Mouse (Mus musculus) MEL (cell line): ENCODE measurements at regions not wholly inside any gene's neighbourhood (a gene's known extent, or its start where the extent isn't known, plus 50 kb on each side); places are given as distances from the start of the nearest gene placed in this dataset.

Experiments
- DNase-seq: peaks from one replicate; pipeline ENCODE4 v3.0.0; 2011; ENCODE audit warnings: low read depth, low spot score
- H3K27ac ChIP-seq: 2 replicates; pipeline ENCODE4 v1.5.1; 2012; ENCODE audit warnings: low read depth, mild to moderate bottlenecking, control low read depth, low read length, moderate library complexity; ENCODE audit not compliant: control insufficient read depth
- H3K27me3 ChIP-seq, 2 experiments: fragments of 150-350 bp in 1 of 2; sonication (generic) in 1 of 2; 2 replicates each; pipeline ENCODE4 v1.6.1; 2012; ENCODE audit warnings: low read length in 2 of 2, mild to moderate bottlenecking in 2 of 2, improper control_type of control experiment in 1 of 2, moderate library complexity in 1 of 2; ENCODE audit not compliant: insufficient read depth in 2 of 2, control insufficient read depth in 1 of 2
- H3K36me3 ChIP-seq, 2 experiments: 2 replicates each; pipeline ENCODE4 v1.6.1; 2012 to 2014; ENCODE audit warnings: low read length in 2 of 2, improper control_type of control experiment in 1 of 2, inconsistent platforms in 1 of 2, mild to moderate bottlenecking in 1 of 2; ENCODE audit not compliant: insufficient read depth in 2 of 2, control insufficient read depth in 1 of 2
- H3K4me1 ChIP-seq, 2 experiments: fragments of 150-350 bp in 1 of 2; sonication (generic) in 1 of 2; 2 replicates each; pipeline ENCODE4 v1.6.1; 2012; ENCODE audit warnings: low read length in 2 of 2, improper control_type of control experiment in 1 of 2, mild to moderate bottlenecking in 1 of 2; ENCODE audit not compliant: insufficient read depth in 2 of 2, control insufficient read depth in 1 of 2
- H3K4me3 ChIP-seq, 2 experiments: fragments of 150-350 bp in 1 of 2; sonication (generic) in 1 of 2; 2 replicates each; pipeline ENCODE4 v1.5.1; 2012; ENCODE audit warnings: low read depth in 2 of 2, low read length in 2 of 2, mild to moderate bottlenecking in 2 of 2, moderate library complexity in 2 of 2, control low read depth in 1 of 2, improper control_type of control experiment in 1 of 2; ENCODE audit not compliant: control insufficient read depth in 1 of 2, insufficient read depth in 1 of 2
- H3K79me2 ChIP-seq: 2 replicates; pipeline ENCODE4 v1.6.1; 2012; ENCODE audit warnings: mild to moderate bottlenecking, low read length, moderate library complexity; ENCODE audit not compliant: control insufficient read depth, poor library complexity, insufficient read depth
- H3K9ac ChIP-seq: 2 replicates; pipeline ENCODE4 v1.6.1; 2012; ENCODE audit warnings: low read depth, mild to moderate bottlenecking, control low read depth, low read length, moderate library complexity; ENCODE audit not compliant: control insufficient read depth, poor library complexity, severe bottlenecking
- H3K9me3 ChIP-seq: fragments of 150-350 bp; sonication (generic); replicated peaks from 2 replicates; pipeline ENCODE4 v1.6.1; 2012; ENCODE audit warnings: mild to moderate bottlenecking, low read length, improper control_type of control experiment, moderate library complexity; ENCODE audit not compliant: insufficient read depth
- BHLHE40 ChIP-seq: IDR thresholded peaks from 2 replicates; pipeline ENCODE4 v1.6.1; 2012; ENCODE audit warnings: low read depth, mild to moderate bottlenecking, inconsistent platforms, low read length, improper control_type of control experiment, borderline replicate concordance
- CTCF ChIP-seq, 3 experiments: IDR thresholded peaks in 2 of 3; conservative IDR thresholded peaks in 1 of 3; 2 replicates each; pipeline ENCODE4 v1.5.1; 2011 to 2012; ENCODE audit warnings: low read length in 3 of 3, low read depth in 2 of 3, mild to moderate bottlenecking in 2 of 3, improper control_type of control experiment in 1 of 3, inconsistent platforms in 1 of 3, mixed read lengths in 1 of 3, moderate library complexity in 1 of 3; ENCODE audit not compliant: control insufficient read depth in 1 of 3, insufficient read depth in 1 of 3, poor library complexity in 1 of 3, severe bottlenecking in 1 of 3
- ETS1 ChIP-seq: IDR thresholded peaks from 2 replicates; pipeline ENCODE4 v1.6.1; 2012; ENCODE audit warnings: low read depth, mild to moderate bottlenecking, inconsistent platforms, low read length, improper control_type of control experiment, moderate library complexity
- HCFC1 ChIP-seq: IDR thresholded peaks from 2 replicates; pipeline ENCODE4 v1.6.1; 2012; ENCODE audit warnings: low read depth, mild to moderate bottlenecking, inconsistent platforms, low read length, improper control_type of control experiment, moderate library complexity
- MAFK ChIP-seq: IDR thresholded peaks from 2 replicates; pipeline ENCODE4 v1.6.1; 2011; ENCODE audit warnings: low read depth, mild to moderate bottlenecking, low read length, improper control_type of control experiment, borderline replicate concordance
- MXI1 ChIP-seq: IDR thresholded peaks from 2 replicates; pipeline ENCODE4 v1.6.1; 2011; ENCODE audit warnings: mild to moderate bottlenecking, low read depth, low read length, improper control_type of control experiment
- NRF1 ChIP-seq: IDR thresholded peaks from 2 replicates; pipeline ENCODE4 v1.6.1; 2014; ENCODE audit warnings: low read depth, mild to moderate bottlenecking, inconsistent platforms, low read length, improper control_type of control experiment, moderate library complexity; ENCODE audit not compliant: poor library complexity, insufficient read depth, severe bottlenecking
- POLR2A ChIP-seq, 2 experiments: IDR thresholded peaks; 2 replicates each; pipeline ENCODE4 v1.6.1; 2011 to 2012; ENCODE audit warnings: low read length in 2 of 2, mild to moderate bottlenecking in 2 of 2, control low read depth in 1 of 2, improper control_type of control experiment in 1 of 2, low read depth in 1 of 2, moderate library complexity in 1 of 2; ENCODE audit not compliant: control insufficient read depth in 1 of 2, insufficient read depth in 1 of 2, poor library complexity in 1 of 2
- RAD21 ChIP-seq: IDR thresholded peaks from 2 replicates; pipeline ENCODE4 v1.6.1; 2011; ENCODE audit warnings: mild to moderate bottlenecking, low read depth, low read length, improper control_type of control experiment
- SIN3A ChIP-seq: IDR thresholded peaks from 2 replicates; pipeline ENCODE4 v1.6.1; 2012; ENCODE audit warnings: low read length, improper control_type of control experiment, inconsistent platforms
- SMC3 ChIP-seq: IDR thresholded peaks from 2 replicates; pipeline ENCODE4 v1.6.1; 2011; ENCODE audit warnings: low read depth, low read length, improper control_type of control experiment
- TAL1 ChIP-seq: IDR thresholded peaks from 2 replicates; pipeline ENCODE4 v1.6.1; 2012; ENCODE audit warnings: mild to moderate bottlenecking, inconsistent platforms, low read length, moderate library complexity, mixed read lengths
- TCF12 ChIP-seq: IDR thresholded peaks from 2 replicates; pipeline ENCODE4 v1.6.1; 2014; ENCODE audit warnings: low read depth, mild to moderate bottlenecking, inconsistent platforms, low read length, improper control_type of control experiment, moderate library complexity
- USF2 ChIP-seq, 2 experiments: IDR thresholded peaks; 2 replicates each; pipeline ENCODE4 v1.6.1; 2011 to 2012; ENCODE audit warnings: improper control_type of control experiment in 2 of 2, low read length in 2 of 2, borderline replicate concordance in 1 of 2, inconsistent platforms in 1 of 2, low read depth in 1 of 2, mild to moderate bottlenecking in 1 of 2; ENCODE audit not compliant: insufficient read depth in 1 of 2
- ZC3H11A ChIP-seq: IDR thresholded peaks from 2 replicates; pipeline ENCODE4 v1.6.1; 2012; ENCODE audit warnings: low read depth, mild to moderate bottlenecking, inconsistent platforms, low read length, improper control_type of control experiment
- ZKSCAN1 ChIP-seq: IDR thresholded peaks from 2 replicates; pipeline ENCODE4 v1.6.1; 2012; ENCODE audit warnings: low read depth, mild to moderate bottlenecking, inconsistent platforms, low read length, improper control_type of control experiment, moderate library complexity
- ZNF384 ChIP-seq: IDR thresholded peaks from 2 replicates; pipeline ENCODE4 v1.6.1; 2012; ENCODE audit warnings: low read depth, mild to moderate bottlenecking, inconsistent platforms, low read length, improper control_type of control experiment

DNA sequence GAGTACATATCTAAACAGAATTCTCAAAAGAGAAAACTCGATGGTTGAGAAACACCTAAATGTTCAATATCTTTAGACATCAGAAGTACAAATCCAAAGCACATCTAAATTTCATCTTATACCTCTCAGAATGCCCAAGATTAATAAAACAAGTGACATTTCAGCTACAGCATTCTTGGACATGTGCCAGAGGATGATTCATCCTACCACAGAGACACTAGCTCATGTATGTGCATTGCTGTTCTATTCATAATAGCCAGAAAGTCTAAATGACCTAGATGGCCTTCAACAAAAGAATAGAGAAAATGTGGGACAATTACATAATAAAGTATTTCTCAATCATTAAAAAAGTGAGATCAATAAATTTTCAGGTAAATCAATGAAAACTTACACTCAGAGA, 146.6 kb upstream of the Nat3 start:
- Histone ChIP-seq H3K4me3 (no peak overlapping the region), H3K27me3 (no peaks in the 10 kb centered on the region)

DNA sequence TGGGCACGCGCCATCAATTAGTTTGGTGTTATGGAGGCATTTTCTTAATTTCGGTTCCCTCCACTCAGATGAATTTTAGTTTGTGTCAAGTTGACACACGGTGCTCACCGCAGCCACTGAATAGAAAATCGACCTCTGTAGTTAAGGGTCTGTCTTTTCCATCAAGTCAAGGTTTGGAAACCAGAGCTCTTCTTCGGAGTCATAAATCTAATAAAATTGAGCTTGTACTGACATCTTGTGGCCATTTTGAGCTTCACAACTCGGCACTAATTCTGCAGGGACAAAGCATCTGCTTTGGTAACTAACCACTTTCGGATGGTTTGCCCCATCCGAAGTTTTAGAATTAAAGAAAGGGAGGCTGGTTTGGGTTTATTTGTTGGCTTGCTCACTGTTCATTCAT, 117.7 kb upstream of the Nat3 start:
- no peaks in the 10 kb centered on the region for H3K4me1 ChIP-seq
- DNase-seq: peak; percentile 15
- H3K79me2 ChIP-seq: no peaks in the 10 kb centered on the region
- H3K9ac ChIP-seq: no peak overlapping the region
- no peak overlapping the region for H3K4me3 ChIP-seq
- H3K36me3 ChIP-seq: no peaks in the 10 kb centered on the region
- no peaks in the 10 kb centered on the region; a peak in 1 of 4 replicates for H3K27me3 ChIP-seq
- TF ChIP-seq USF2 (IDR thresholded peaks at IDR 0.05; ENCODE audit: borderline replicate concordance in 1 of 2, insufficient read depth in 1 of 2, low read depth in 1 of 2, low read length in 2 of 2) (no peak), CTCF (IDR thresholded peaks at IDR 0.05 in 2 of 3, conservative IDR thresholded peaks at IDR 0.05 in 1 of 3; ENCODE audit: control insufficient read depth in 1 of 3, insufficient read depth in 1 of 3, low read depth in 2 of 3, low read length in 3 of 3, poor library complexity in 1 of 3, severe bottlenecking in 1 of 3) (peak; percentile 29 to 61 (median 29); a peak in 4 of 6 replicates), SMC3 (peak; percentile 57), RAD21 (peak; percentile 72), ZC3H11A (peak; percentile 55), BHLHE40 (no peak)
- H3K27ac ChIP-seq: no peak overlapping the region
- no peaks in the 10 kb centered on the region for H3K9me3 ChIP-seq

More for the DNA sequence above, 146.6 kb upstream of the Nat3 start:
- no peak overlapping the region for H3K9ac ChIP-seq
- no peaks in the 10 kb centered on the region for H3K4me1 ChIP-seq
- H3K27ac ChIP-seq: no peak overlapping the region
- peak; percentile 17 for DNase-seq
- TF ChIP-seq TCF12 (no peak), CTCF (IDR thresholded peaks at IDR 0.05 in 2 of 3, conservative IDR thresholded peaks at IDR 0.05 in 1 of 3; ENCODE audit: control insufficient read depth in 1 of 3, insufficient read depth in 1 of 3, low read depth in 2 of 3, low read length in 3 of 3, poor library complexity in 1 of 3, severe bottlenecking in 1 of 3) (no peak), MAFK (no peak), BHLHE40 (no peak), MXI1 (no peak), SIN3A (no peak), SMC3 (no peak), HCFC1 (no peak), NRF1 (no peak), ZKSCAN1 (no peak), POLR2A (IDR thresholded peaks at IDR 0.05; ENCODE audit: control insufficient read depth in 1 of 2, insufficient read depth in 1 of 2, low read depth in 1 of 2, low read length in 2 of 2, poor library complexity in 1 of 2) (no peak), ETS1 (no peak), ZNF384 (no peak), TAL1 (no peak)
- TF ChIP-seq, all 39 proteins: peak for 0
- Histone ChIP-seq H3K79me2 (no peaks in the 10 kb centered on the region), H3K9me3 (no peaks in the 10 kb centered on the region), H3K36me3 (no peaks in the 10 kb centered on the region)
